Mouse (Mus musculus) heart, postnatal 0 days (tissue): ENCODE results near the gene C530008M17Rik.

Experiments
- CTCF ChIP-seq: IDR thresholded peaks from 2 replicates; pipeline ENCODE4 v1.5.1; 2016; ENCODE audit warnings: antibody characterized with exemption, control low read depth, low read depth
- EP300 ChIP-seq: IDR thresholded peaks from 2 replicates; pipeline ENCODE4 v1.6.1; 2016; ENCODE audit warnings: antibody characterized with exemption, low read depth

DNA sequence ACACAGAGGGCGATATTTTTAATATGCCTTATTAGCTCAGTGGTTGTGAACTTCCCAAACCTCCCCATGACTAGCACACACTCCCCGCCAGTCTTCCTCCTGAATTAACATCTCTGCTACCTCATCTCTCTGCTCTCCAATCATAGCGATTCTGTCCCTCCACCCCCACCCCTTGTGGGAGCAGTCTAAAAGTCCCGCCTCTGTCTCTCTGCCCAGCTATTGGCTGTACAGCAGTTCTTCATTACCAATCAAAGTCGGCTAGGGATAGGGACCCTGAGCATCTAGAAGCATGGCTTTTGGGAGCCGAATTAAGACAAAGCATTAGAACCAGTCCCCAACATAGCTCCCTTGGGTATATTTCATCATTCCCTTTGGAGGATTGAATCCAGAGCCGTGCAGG is 91.5 kb downstream of the C530008M17Rik start:
- TF ChIP-seq EP300 (no peak), CTCF (no peak)
